Mouse (Mus musculus): Measurements from ENCODE around the gene Tcf25.
"Not testable (repeated sequence)": the region's sequence is repeated elsewhere in the genome, so short reads cannot be mapped to it uniquely, and the experiment has no call there.

Tcf25 gene

GRCm38 (mm10) chr8:123410788-123411187, 37.2 kb downstream of the Tcf25 start:
- DNase-seq (ENCODE audit: low spot score in 2 of 2) = no peak

GRCm38 (mm10) chr8:123411246-123411645, 37.7 kb downstream of the Tcf25 start, which contains the start of gene Tubb3:
TSS of gene Tubb3 (plus strand) at chr8:123411424.
- DNase-seq (ENCODE audit: low spot score in 2 of 2) = peak in 1 of 2 experiments; percentile 33

GRCm38 (mm10) chr8:123411781-123412327, 38.3 kb downstream of the Tcf25 start:
- no peak for DNase-seq (ENCODE audit: low spot score in 2 of 2)

GRCm38 (mm10) chr8:123412560-123413170, 39.1 kb downstream of the Tcf25 start:
- DNase-seq (ENCODE audit: low spot score in 2 of 2) = no peak

GRCm38 (mm10) chr8:123414255-123414654, 40.7 kb downstream of the Tcf25 start:
- no peak for DNase-seq (ENCODE audit: low spot score in 2 of 2)

- DNase-seq (ENCODE audit: low spot score in 2 of 2) = not testable (repeated sequence)
Observed at GRCm38 (mm10) chr8:123414997-123415696, 41.6 kb downstream of the Tcf25 start.

- DNase-seq (ENCODE audit: low spot score in 2 of 2) = no peak
Observed at GRCm38 (mm10) chr8:123415967-123416943, 42.7 kb downstream of the Tcf25 start.

GRCm38 (mm10) chr8:123416944-123417555, 43.5 kb downstream of the Tcf25 start:
- DNase-seq (ENCODE audit: low spot score in 2 of 2) = no peak

- no peak for DNase-seq (ENCODE audit: low spot score in 2 of 2)
Observed at GRCm38 (mm10) chr8:123419711-123420110, 46.2 kb downstream of the Tcf25 start.

GRCm38 (mm10) chr8:123420525-123421281, 47.1 kb downstream of the Tcf25 start:
- DNase-seq (ENCODE audit: low spot score in 2 of 2) = no peak

- no peak for DNase-seq (ENCODE audit: low spot score in 2 of 2)
Observed at GRCm38 (mm10) chr8:123421325-123421724, 47.8 kb downstream of the Tcf25 start.

- peak; percentile 51 to 60 for DNase-seq (ENCODE audit: low spot score in 2 of 2)
Observed at GRCm38 (mm10) chr8:123422056-123422780, 48.7 kb downstream of the Tcf25 start.

GRCm38 (mm10) chr8:123422781-123423159, 49.2 kb downstream of the Tcf25 start:
- no peak for DNase-seq (ENCODE audit: low spot score in 2 of 2)

- DNase-seq (ENCODE audit: low spot score in 2 of 2) = no peak
Observed at GRCm38 (mm10) chr8:123423441-123423840, 49.9 kb downstream of the Tcf25 start, which contains the start of gene Def8. TSS of gene Def8 (plus strand) at chr8:123423527.

GRCm38 (mm10) chr8:123426511-123427509, 53.3 kb downstream of the Tcf25 start:
- no peak for DNase-seq (ENCODE audit: low spot score in 2 of 2)

GRCm38 (mm10) chr8:123427639-123428275, 54.2 kb downstream of the Tcf25 start:
- DNase-seq (ENCODE audit: low spot score in 2 of 2) = no peak

GRCm38 (mm10) chr8:123428343-123428893, 54.9 kb downstream of the Tcf25 start:
- no peak for DNase-seq (ENCODE audit: low spot score in 2 of 2)

Measured in urinary bladder, postnatal 36 days (tissue).